Mouse (Mus musculus) CD8-positive naive resting alpha-beta T cell, adult 2 months (primary cell): ENCODE measurements around the gene Cirbp.

Source experiments
- DNase-seq, 2 experiments: peaks; one replicate each; pipeline ENCODE4 v3.0.0; 2022; ENCODE audit warnings: low read depth in 2 of 2, low spot score in 2 of 2

The Cirbp gene

GRCm38 (mm10) chr10:80149291-80150225, 16.2 kb upstream of the Cirbp start:
- DNase-seq, result peak; percentile 94 to 95

- peak; percentile 56 to 64 for DNase-seq
These were observed 15.3 kb upstream of the Cirbp start for GRCm38 (mm10) chr10:80150226-80151210.

DNA sequence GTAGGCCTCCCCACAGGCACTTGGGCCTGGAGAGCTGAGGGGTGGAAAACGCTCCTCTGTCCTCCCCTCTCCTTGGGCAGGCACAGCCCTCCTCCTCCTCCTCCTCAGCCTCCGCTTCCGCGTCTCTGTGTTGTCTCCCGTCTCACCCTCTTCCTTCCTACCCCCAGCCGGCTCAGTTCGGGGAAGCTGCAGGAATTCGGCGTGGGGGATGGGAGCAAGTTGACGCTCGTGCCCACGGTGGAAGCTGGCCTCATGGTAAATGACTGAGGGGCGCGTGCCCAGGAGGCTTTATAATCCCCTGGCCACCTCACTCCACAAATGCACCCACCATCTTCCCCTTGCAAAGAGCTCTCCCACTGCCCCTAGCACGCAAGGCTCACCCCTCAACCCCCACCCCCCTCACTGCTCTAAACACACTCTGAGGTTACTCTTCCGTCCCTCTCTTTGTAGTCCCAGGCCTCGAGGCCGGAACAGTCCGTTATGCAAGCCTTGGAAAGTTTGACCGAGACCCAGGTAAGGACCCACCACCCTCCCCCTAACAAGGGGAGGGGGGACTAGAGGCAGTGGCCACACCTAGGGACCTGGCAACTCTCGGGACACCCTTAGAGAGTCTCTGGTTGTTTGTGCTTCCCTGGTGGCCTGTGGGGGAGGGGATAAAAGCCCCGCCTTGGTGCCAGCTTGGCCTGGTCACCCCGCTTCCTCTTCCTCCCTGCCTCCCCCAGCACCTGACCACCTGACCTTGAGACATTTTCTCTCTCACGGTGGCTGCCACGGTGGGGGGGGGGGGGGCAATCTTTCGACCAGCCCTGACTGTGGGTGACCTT, 14.4 kb upstream of the Cirbp start:
- no peak for DNase-seq

- DNase-seq, result no peak
These were observed 13.5 kb upstream of the Cirbp start for GRCm38 (mm10) chr10:80152071-80152872.

GRCm38 (mm10) chr10:80152873-80153260, 12.9 kb upstream of the Cirbp start:
- no peak for DNase-seq

DNA sequence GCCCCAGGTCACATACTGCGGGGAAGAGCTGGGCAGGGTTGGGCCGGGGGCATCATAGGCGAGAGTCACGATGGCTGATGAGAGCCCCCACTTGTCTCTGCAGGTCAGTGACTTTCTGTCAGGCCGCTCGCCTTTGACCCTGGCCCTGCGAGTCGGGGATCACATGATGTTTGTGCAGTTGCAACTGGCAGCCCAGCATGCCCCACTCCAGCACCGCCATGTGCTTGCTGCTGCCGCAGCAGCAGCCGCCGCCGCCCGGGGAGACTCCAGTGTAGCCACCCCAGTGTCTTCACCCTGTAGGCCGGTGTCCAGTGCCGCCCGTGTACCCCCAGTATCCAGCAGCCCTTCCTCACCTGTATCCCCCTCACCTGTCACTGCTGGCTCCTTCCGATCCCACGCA, 12.1 kb upstream of the Cirbp start:
- DNase-seq, result no peak

DNA sequence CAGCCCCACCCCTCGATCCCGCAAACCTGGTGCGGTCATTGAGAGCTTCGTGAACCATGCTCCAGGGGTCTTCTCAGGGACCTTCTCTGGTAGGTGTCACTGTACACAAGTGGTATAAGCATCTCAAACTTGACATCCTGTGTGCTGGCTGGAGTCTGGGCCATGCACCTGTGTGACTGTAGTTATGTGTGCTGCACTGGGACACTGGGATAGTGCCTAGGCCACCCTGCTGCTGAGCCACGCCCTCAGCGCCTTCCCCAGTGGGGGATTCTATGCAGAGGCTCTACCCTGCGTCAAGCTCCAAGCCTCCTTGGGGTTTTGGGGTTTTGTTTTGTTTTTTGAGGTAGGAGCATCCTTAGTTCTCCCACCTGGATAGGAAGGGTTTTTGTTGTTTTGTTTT, 11.4 kb upstream of the Cirbp start:
- no peak for DNase-seq

GRCm38 (mm10) chr10:80155277-80155676, 10.5 kb upstream of the Cirbp start:
- no peak for DNase-seq

GRCm38 (mm10) chr10:80156002-80156751, 9.6 kb upstream of the Cirbp start:
- DNase-seq, result no peak

DNA sequence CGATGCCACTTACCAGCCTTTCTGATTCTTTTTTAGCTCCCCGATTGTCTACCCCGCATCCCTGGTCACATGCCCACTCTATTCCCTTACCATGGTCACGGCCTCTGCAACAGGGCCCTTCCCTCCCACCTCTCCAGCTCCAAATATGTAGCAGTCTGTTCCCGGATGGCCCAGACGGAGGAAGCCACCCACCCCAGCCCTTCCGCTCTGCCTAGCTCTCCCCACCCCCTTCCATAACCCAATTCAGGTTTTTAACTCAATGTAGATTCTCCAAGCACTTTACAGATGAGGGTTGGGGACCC, 9.1 kb upstream of the Cirbp start:
- DNase-seq, result no peak

DNA sequence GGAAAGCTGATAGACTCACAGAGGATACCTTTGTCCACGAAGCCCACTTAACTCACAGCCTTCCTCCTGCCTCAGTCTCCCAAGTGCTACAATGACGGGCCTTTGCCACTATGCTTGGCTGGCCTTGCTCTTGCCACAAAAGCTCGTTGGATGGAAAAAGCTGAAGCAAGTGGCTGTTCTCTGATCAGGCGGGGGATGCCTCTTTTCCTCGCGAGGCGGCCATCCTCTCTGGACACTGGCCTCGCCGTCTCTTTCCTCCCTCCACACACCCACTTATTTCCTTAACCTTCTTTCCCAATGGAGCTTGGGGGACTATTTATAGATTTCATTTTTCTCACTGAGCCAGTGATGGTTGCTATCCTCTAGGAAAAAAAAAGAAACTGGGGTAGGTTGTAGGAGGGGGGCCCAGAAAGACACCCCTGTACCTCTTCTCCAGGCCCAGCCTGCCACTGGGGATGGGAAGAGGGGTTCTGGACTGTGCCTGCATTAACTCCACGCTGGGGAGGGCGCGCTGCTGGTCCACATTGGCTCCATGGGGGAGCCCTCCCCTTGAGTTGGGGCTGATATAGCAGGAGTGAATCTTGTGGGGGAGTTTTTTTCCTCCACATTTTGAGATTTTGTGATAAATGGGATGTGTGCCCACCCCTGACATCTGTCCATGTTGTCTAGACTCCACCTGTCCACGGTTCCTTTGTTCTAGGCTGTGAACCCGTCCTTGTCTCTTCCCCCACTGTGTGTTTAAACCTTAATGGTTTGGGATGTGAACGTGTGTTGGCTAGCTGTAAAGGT, 8.4 kb upstream of the Cirbp start:
- no peak for DNase-seq

- DNase-seq, result peak in 1 of 2 experiments; percentile 53
These were observed 7.3 kb upstream of the Cirbp start for GRCm38 (mm10) chr10:80158307-80158986.

GRCm38 (mm10) chr10:80159021-80159560, 6.7 kb upstream of the Cirbp start:
- DNase-seq, result no peak

GRCm38 (mm10) chr10:80159561-80160454, 6.0 kb upstream of the Cirbp start:
- DNase-seq, result peak; percentile 99

GRCm38 (mm10) chr10:80160455-80161371, 5.1 kb upstream of the Cirbp start:
- no peak for DNase-seq
